Mouse (Mus musculus): Measurements from ENCODE around the gene Kctd20. TPM values are rescaled to one million over a fixed set of nuclear protein-coding genes. Genes with fewer than 3 reads are reported as not detected.
A peak's percentile ranks its signal among the peaks of the same experiment; 100 is the strongest.

Gene Kctd20
- polyA plus RNA-seq, 1 experiment = 34.8 TPM

- TF ChIP-seq CEBPB (IDR thresholded peaks at IDR 0.05; ENCODE audit: insufficient read depth, poor library complexity, severe bottlenecking) = no peak
- no peak for TF ChIP-seq MYOD1 (IDR thresholded peaks at IDR 0.05; ENCODE audit: control insufficient read depth in 1 of 3, insufficient read length in 2 of 3, low read depth in 2 of 3)
- no peak for TF ChIP-seq E2F4 (IDR thresholded peaks at IDR 0.05; ENCODE audit: insufficient read depth)
Observed at GRCm38 (mm10) chr17:28944481-28944880, 7.3 kb upstream of the Kctd20 start.

DNA sequence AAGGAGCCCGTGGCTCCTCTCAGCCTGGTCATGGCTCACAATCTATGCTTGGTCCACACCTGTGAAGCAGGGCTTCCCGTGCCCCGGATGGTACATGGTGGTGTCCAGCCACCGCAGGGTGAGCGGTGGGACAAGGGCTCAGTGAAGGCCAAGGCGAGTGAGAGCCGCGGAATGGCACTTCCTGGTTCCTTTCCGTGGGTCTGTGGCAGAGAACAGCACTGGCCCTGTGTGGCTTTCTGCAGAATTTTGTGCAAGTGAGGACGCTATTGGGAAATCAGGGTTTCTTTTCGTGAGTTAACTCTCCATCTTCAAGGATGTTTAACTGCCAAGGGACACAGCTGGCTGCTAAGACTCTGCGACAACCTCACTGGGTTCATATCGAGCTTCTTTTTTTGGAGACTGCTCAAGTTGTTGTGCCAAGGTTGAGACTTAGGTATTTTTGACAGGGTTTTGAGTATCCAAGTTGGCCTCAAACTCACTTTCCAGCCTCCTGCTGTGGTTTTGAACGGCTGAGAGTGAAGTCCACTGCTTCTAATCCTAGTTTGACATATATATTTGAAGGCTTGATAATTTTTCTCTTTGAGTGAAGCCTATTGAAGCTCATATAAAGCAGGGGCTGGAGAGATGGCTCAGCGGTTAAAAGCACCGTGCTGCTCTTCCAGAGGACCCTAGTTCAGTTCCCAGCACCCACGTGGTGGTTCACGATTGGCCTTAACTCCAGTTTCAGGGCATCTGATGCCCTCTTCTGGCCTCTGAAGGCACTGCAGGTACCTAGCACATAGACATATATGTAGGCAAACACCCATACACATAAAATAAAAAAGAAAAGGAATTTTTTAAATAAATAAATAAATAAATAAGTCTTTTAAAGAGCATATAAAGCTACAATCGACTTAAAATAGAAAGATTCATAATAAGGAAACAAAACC, 4.5 kb upstream of the Kctd20 start:
- Histone ChIP-seq H3K36me3 (ENCODE audit: control insufficient read depth, insufficient read depth) (no peaks in the 10 kb centered on the region), H3K4me3 (no peak overlapping the region)
- TF ChIP-seq E2F4 (IDR thresholded peaks at IDR 0.05; ENCODE audit: insufficient read depth) = no peak
- no peak for TF ChIP-seq REST (IDR thresholded peaks at IDR 0.05; ENCODE audit: insufficient read depth, insufficient read length)
- no peak for TF ChIP-seq MAX (IDR thresholded peaks at IDR 0.05; ENCODE audit: low read depth)
- TF ChIP-seq POLR2AphosphoS2 (IDR thresholded peaks at IDR 0.05; ENCODE audit: insufficient read length, low read depth) = no peak
- TF ChIP-seq SRF (IDR thresholded peaks at IDR 0.05; ENCODE audit: control insufficient read depth, insufficient read length, low read depth) = no peak
- TF ChIP-seq TCF3 (IDR thresholded peaks at IDR 0.05; ENCODE audit: insufficient read length, low read depth) = no peak

More at GRCm38 (mm10) chr17:28944481-28944880, 7.3 kb upstream of the Kctd20 start:
- no peak overlapping the region for H3K4me3 ChIP-seq
- no peaks in the 10 kb centered on the region for H3K79me2 ChIP-seq (ENCODE audit: control insufficient read depth, insufficient read depth)
- no peaks in the 10 kb centered on the region for H3K36me3 ChIP-seq (ENCODE audit: control insufficient read depth, insufficient read depth)
- no peak overlapping the region for H3K4me2 ChIP-seq (ENCODE audit: low read depth)
- H3K27me3 ChIP-seq (ENCODE audit: control insufficient read depth, insufficient read depth, insufficient read length) = no peaks in the 10 kb centered on the region
- no peak overlapping the region for H3ac ChIP-seq (ENCODE audit: control insufficient read depth, insufficient read length)

GRCm38 (mm10) chr17:28948661-28949060, 3.1 kb upstream of the Kctd20 start:
- TF ChIP-seq POLR2AphosphoS2 (IDR thresholded peaks at IDR 0.05; ENCODE audit: insufficient read length, low read depth) = no peak
- no peak for TF ChIP-seq MYOG (IDR thresholded peaks at IDR 0.05; ENCODE audit: control insufficient read depth in 1 of 3, insufficient read depth in 1 of 3, insufficient read length in 2 of 3, low read depth in 2 of 3)
- no peak for TF ChIP-seq TCF12 (IDR thresholded peaks at IDR 0.05; ENCODE audit: insufficient read depth, poor library complexity, severe bottlenecking)
- no peak for TF ChIP-seq MAX (IDR thresholded peaks at IDR 0.05; ENCODE audit: low read depth)
- no peak for TF ChIP-seq USF1 (IDR thresholded peaks at IDR 0.05; ENCODE audit: low read depth)
- TF ChIP-seq MYOD1 (IDR thresholded peaks at IDR 0.05; ENCODE audit: control insufficient read depth in 1 of 3, insufficient read length in 2 of 3, low read depth in 2 of 3) = no peak
- TF ChIP-seq E2F4 (IDR thresholded peaks at IDR 0.05; ENCODE audit: insufficient read depth) = no peak
- TF ChIP-seq REST (IDR thresholded peaks at IDR 0.05; ENCODE audit: insufficient read depth, insufficient read length) = no peak
- TF ChIP-seq TCF3 (IDR thresholded peaks at IDR 0.05; ENCODE audit: insufficient read length, low read depth) = no peak
- no peak for TF ChIP-seq CEBPB (IDR thresholded peaks at IDR 0.05; ENCODE audit: insufficient read depth, poor library complexity, severe bottlenecking)
- H3K4me3 ChIP-seq = no peak overlapping the region
- peaks cover 12% of the 10 kb centered on the region for H3K79me2 ChIP-seq (ENCODE audit: control insufficient read depth, insufficient read depth)
- H3ac ChIP-seq (ENCODE audit: control insufficient read depth, insufficient read length) = no peak overlapping the region
- H3K27me3 ChIP-seq (ENCODE audit: control insufficient read depth, insufficient read depth, insufficient read length) = no peaks in the 10 kb centered on the region
- no peak overlapping the region for H3K4me2 ChIP-seq (ENCODE audit: low read depth)
- no peaks in the 10 kb centered on the region for H3K36me3 ChIP-seq (ENCODE audit: control insufficient read depth, insufficient read depth)

More for the DNA sequence above, 4.5 kb upstream of the Kctd20 start:
- Histone ChIP-seq H3K27me3 (ENCODE audit: control insufficient read depth, insufficient read depth, insufficient read length) (no peaks in the 10 kb centered on the region), H3K79me2 (ENCODE audit: control insufficient read depth, insufficient read depth) (no peaks in the 10 kb centered on the region), H3K4me2 (ENCODE audit: low read depth) (no peak overlapping the region), H3ac (ENCODE audit: control insufficient read depth, insufficient read length) (no peak overlapping the region)

GRCm38 (mm10) chr17:28950751-28951150, 999 bp upstream of the Kctd20 start:
- Histone ChIP-seq H3ac (ENCODE audit: control insufficient read depth, insufficient read length) (no peak overlapping the region), H3K79me2 (ENCODE audit: control insufficient read depth, insufficient read depth) (peaks cover 33% of the 10 kb centered on the region), H3K36me3 (ENCODE audit: control insufficient read depth, insufficient read depth) (no peaks in the 10 kb centered on the region), H3K4me2 (ENCODE audit: low read depth) (no peak overlapping the region), H3K27me3 (ENCODE audit: control insufficient read depth, insufficient read depth, insufficient read length) (no peaks in the 10 kb centered on the region), H3K4me3 (no peak overlapping the region)
- TF ChIP-seq MYOG (IDR thresholded peaks at IDR 0.05; ENCODE audit: control insufficient read depth in 1 of 3, insufficient read depth in 1 of 3, insufficient read length in 2 of 3, low read depth in 2 of 3) (no peak), USF1 (IDR thresholded peaks at IDR 0.05; ENCODE audit: low read depth) (no peak), POLR2A (IDR thresholded peaks at IDR 0.05; ENCODE audit: insufficient read length, low read depth) (no peak), E2F4 (IDR thresholded peaks at IDR 0.05; ENCODE audit: insufficient read depth) (no peak), MYOD1 (IDR thresholded peaks at IDR 0.05; ENCODE audit: control insufficient read depth in 1 of 3, insufficient read length in 2 of 3, low read depth in 2 of 3) (no peak), REST (IDR thresholded peaks at IDR 0.05; ENCODE audit: insufficient read depth, insufficient read length) (no peak), CEBPB (IDR thresholded peaks at IDR 0.05; ENCODE audit: insufficient read depth, poor library complexity, severe bottlenecking) (no peak), SRF (IDR thresholded peaks at IDR 0.05; ENCODE audit: control insufficient read depth, insufficient read length, low read depth) (no peak), MAX (IDR thresholded peaks at IDR 0.05; ENCODE audit: low read depth) (no peak)

GRCm38 (mm10) chr17:28953251-28953650, 1.5 kb downstream of the Kctd20 start:
- peak overlapping the region; percentile 42 for H3K4me3 ChIP-seq
- H3K79me2 ChIP-seq (ENCODE audit: control insufficient read depth, insufficient read depth) = peaks cover 58% of the 10 kb centered on the region
- TF ChIP-seq TCF12 (IDR thresholded peaks at IDR 0.05; ENCODE audit: insufficient read depth, poor library complexity, severe bottlenecking) (no peak), MAX (IDR thresholded peaks at IDR 0.05; ENCODE audit: low read depth) (no peak), CEBPB (IDR thresholded peaks at IDR 0.05; ENCODE audit: insufficient read depth, poor library complexity, severe bottlenecking) (no peak), MYOG (IDR thresholded peaks at IDR 0.05; ENCODE audit: control insufficient read depth in 1 of 3, insufficient read depth in 1 of 3, insufficient read length in 2 of 3, low read depth in 2 of 3) (no peak), USF1 (IDR thresholded peaks at IDR 0.05; ENCODE audit: low read depth) (no peak), SRF (IDR thresholded peaks at IDR 0.05; ENCODE audit: control insufficient read depth, insufficient read length, low read depth) (no peak), POLR2A (IDR thresholded peaks at IDR 0.05; ENCODE audit: insufficient read length, low read depth) (no peak), TCF3 (IDR thresholded peaks at IDR 0.05; ENCODE audit: insufficient read length, low read depth) (no peak), MYOD1 (IDR thresholded peaks at IDR 0.05; ENCODE audit: control insufficient read depth in 1 of 3, insufficient read length in 2 of 3, low read depth in 2 of 3) (no peak), POLR2AphosphoS2 (IDR thresholded peaks at IDR 0.05; ENCODE audit: insufficient read length, low read depth) (no peak), E2F4 (IDR thresholded peaks at IDR 0.05; ENCODE audit: insufficient read depth) (no peak), REST (IDR thresholded peaks at IDR 0.05; ENCODE audit: insufficient read depth, insufficient read length) (no peak)
- peak overlapping the region; percentile 81 for H3K4me2 ChIP-seq (ENCODE audit: low read depth)
- peak overlapping the region; percentile 59 for H3ac ChIP-seq (ENCODE audit: control insufficient read depth, insufficient read length)
- no peaks in the 10 kb centered on the region for H3K27me3 ChIP-seq (ENCODE audit: control insufficient read depth, insufficient read depth, insufficient read length)
- no peaks in the 10 kb centered on the region for H3K36me3 ChIP-seq (ENCODE audit: control insufficient read depth, insufficient read depth)
